Mouse (Mus musculus) gastrocnemius, adult 8-10 months (tissue): ENCODE measurements at regions not wholly inside any gene's neighbourhood (a gene's known extent, or its start where the extent isn't known, plus 50 kb on each side); places are given as distances from the start of the nearest gene placed in this dataset.

Source experiments
- DNase-seq, 2 experiments: peaks; one replicate each; pipeline ENCODE4 v3.0.0; 2022; ENCODE audit warnings: low spot score in 2 of 2

DNA sequence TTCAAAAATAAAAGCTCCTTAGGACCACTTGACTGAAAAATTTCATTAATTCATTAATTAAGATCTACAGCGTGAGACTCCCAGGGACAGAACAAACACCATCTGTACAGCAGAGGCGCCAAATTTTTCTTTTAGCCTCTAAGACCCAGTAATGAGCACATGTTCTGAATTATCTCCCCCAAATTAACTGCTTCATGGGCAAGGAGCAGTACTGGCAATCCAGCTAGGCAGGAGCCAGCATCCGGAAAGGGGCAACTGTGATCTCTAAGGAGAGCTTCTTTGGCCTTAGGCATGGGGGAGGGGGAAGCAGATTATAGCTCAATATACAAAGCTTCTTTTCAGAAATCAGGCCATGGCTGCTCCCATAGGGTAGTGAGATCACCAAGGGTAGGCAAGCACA is 278.2 kb upstream of the Castor2 start:
- no peak for DNase-seq

- DNase-seq, result no peak
These were observed 284.0 kb upstream of the Castor2 start for GRCm38 (mm10) chr5:133815462-133815861.

- DNase-seq, result no peak
These were observed 285.1 kb upstream of the Castor2 start for GRCm38 (mm10) chr5:133814436-133814835.

DNA sequence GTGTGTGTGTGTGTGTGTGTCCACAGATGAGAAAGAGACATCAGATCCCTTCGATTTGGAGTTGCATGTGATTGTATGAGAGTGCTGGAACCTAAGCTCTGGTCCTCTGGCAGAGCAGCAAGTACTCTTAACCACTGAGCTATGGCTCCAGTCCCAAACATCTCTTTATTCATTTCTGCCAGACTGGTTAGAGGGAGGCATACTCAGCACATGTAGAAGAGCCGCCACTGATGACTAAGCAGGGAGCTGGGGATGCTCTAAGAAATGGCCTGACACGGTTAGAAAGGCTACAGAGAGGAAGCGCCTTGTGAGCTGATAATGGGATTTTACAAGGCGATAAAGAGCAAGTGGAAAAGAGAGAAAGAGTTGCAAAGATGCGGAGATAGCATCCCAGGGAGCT is 287.3 kb upstream of the Castor2 start:
- DNase-seq, result no peak

GRCm38 (mm10) chr5:133806891-133807290 is 292.6 kb upstream of the Castor2 start:
- DNase-seq, result no peak

DNA sequence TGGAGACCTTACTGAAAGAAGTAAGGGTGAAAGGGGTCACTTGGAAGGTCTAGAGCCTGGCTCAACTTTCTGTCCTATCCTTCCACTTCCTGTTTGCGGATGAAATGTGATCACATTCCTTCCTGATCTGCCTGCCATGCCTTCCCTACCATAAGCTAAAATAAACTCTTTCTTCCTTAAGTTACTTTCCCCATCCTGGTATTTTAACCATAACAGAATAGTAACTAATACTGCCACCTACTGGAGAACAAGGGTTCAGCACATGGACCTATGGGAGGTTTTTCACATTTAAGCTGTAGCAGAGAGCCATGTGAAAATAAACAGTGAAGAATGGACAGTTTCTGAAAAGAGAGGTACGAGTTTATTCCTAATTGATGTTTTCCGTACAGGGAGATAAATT is 297.5 kb upstream of the Castor2 start:
- no peak for DNase-seq

DNA sequence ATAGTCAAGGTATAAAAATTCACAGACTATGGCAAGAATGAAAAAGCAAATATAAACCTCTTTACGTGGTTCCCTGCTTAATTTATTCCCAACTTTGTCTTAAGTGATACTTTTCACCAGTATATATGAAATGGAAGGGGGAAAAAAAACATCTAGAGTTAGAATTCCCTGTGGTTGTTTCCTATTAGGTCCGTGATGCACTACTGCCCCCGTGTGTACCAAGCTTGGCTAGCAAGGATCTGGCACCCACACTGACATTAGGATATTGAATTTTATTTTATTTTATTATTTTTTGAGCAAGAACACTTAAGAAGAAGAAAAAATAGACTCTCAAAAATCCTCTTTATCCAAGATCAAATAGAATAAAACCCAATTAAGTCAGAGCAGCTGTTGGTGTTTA is 303.9 kb upstream of the Castor2 start:
- no peak for DNase-seq

DNA sequence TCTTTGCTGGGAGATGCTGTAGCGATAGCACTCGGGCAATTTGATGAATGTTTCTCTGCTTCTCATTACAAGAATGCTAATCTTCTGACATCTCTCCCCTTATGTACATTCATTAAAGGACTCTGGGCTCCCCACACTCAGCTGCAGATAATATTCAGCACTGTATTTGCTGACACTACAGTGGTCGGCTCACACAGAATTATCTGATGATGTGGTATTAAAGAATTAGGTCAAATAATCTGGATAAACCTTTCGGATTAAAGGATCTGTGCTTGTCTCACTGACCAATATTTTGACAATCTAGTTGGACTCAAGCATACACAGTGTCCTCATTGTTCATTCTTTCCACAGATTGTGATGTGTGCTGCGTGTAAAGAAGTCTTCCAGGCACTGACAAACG is 308.8 kb upstream of the Castor2 start:
- DNase-seq, result no peak

- DNase-seq, result no peak
These were observed 311.5 kb upstream of the Castor2 start for GRCm38 (mm10) chr5:133788006-133788405.

DNA sequence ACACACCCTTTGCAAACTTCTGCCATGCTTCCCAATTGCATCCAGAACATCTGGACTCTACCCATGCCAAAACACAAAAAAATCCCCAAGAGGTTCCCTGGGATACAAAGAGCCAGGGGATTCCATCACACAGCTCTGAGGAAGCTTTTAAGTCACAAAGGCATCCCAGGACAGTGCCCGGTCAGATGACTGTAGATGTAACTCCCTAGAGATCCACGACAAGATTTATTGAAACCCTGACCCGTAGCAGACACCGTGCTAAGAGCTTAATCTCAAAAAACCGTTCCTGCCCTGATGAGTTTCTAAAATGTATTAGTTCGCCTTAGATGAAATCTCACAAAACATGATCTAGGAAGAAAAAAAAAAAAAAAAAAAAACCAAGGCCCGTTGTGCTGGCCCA is 312.0 kb upstream of the Castor2 start:
- peak in 1 of 2 experiments; percentile 6 for DNase-seq

GRCm38 (mm10) chr5:133776591-133776990 is 322.9 kb upstream of the Castor2 start:
- no peak for DNase-seq

DNA sequence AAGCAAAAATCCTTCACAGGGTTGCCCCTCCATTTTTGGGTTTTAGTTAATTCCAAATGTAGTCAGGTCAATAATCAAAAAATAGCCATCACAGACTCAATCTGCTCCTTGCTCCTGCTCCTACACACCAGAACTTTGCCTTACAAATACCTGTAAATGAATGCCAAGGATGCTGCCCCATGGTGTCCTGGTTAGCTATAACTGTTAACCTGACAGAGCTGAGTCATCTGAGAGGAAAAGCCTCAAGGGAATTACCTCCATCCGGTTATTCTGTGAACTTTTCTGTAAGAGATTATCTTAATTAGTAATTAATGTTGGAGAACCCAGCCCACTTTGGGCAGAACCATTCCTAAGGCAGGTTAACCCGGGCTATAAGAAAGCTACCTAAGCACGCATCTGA is 325.4 kb upstream of the Castor2 start:
- DNase-seq, result no peak

DNA sequence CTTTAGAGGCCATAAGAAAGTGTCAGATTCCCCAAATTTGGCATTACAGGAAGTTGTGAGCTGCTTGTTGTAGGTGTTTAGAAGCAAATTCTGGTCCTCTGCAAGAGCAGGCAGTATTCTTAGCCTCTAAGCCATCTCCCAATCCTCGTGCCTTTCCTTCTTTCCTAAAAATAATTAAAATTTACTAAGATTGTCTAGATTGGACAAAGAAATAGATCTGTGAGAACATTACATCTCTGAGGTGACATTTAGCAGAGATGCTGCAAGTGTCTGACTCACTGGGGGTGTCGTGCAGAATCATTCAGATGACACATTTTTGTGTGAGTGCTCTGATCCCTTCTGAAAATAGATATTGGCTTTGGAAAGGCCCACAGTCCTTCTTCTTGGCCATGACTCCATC is 330.7 kb upstream of the Castor2 start:
- DNase-seq, result no peak

- no peak for DNase-seq
These were observed 341.7 kb upstream of the Castor2 start for GRCm38 (mm10) chr5:133757817-133758216.

- DNase-seq, result no peak
These were observed 345.3 kb upstream of the Castor2 start for GRCm38 (mm10) chr5:133754180-133754579.

DNA sequence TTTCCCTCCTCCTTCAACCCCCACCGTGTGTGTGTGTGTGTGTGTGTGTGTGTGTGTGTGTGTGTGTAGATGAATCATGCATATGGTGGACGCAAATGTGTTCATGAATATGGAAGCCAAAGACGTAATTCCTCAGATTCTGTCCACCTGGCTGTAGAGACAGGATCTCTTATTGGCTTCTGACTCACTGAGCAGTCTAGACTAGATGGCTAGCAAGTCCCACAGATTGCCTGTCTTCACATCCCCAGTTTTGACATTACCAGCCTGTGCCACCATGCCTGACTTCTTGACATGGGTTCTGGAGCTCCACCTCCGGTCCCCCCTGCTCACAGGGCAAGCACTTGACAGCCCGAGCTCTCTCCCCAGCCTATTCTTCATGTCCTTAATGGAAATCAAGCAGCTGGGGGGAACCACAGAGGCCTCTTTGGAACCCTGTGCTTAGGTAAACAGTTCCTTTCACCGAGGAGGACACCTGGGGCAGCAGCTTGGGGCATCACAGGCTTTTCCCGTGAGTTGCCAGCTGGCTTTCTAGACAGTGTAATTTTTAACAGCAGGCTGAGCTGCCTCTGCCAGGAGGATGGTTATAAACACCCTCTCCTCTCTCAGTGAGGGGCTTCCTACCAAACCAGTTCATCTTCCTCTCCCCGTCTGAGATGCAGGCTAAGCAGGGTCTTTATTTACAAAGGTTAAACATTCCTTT is 345.9 kb upstream of the Castor2 start:
- no peak for DNase-seq

DNA sequence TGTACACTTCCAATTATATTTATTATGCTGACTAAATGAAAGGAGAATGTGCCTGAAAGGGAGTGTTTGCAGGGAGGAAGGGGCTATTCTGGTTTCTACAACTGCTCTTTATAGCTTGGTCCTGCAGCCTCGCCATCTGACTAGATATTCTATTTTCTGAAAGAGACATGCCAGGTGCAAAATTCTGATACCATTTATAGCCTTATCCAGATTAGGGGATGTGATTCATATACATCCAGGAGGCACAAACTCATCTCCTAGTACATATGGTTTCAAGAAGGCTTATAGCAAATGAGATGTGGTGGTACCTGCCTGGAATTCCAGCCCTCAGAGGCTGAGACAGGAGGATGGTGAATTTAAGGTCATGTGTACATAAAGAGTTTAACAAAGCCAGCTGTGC is 352.6 kb upstream of the Castor2 start:
- no peak for DNase-seq

- DNase-seq, result no peak
These were observed 353.1 kb upstream of the Castor2 start for GRCm38 (mm10) chr5:133746411-133746810.

GRCm38 (mm10) chr5:133744136-133744535 is 355.4 kb upstream of the Castor2 start:
- no peak for DNase-seq

- DNase-seq, result no peak
These were observed 355.9 kb upstream of the Castor2 start for GRCm38 (mm10) chr5:133743606-133744005.

- DNase-seq, result no peak
These were observed 367.6 kb upstream of the Castor2 start for GRCm38 (mm10) chr5:133731871-133732270.

GRCm38 (mm10) chr5:133718187-133719078 is 381.1 kb upstream of the Castor2 start:
- DNase-seq, result no peak

DNA sequence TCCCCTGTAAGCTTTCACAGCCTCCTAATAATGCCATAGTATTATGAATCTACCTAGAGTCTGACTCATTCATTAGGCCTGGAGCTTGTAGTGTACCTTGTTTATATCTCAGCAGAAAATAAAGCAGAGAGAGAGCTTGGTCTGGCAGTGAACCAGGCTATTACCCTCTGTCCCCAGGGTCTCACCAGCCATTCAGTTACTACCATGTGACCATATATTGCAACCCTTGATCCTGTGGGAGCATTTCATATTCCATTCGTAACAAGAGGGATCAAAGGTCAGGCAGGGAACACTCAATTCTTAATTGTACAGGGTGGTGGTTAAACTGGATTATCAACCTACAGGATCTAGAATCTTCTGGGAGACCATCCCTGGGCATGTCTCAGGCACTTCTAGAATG is 383.7 kb upstream of the Castor2 start:
- DNase-seq, result no peak
